Mouse (Mus musculus) macrophage (primary cell): ENCODE measurements around the gene Pard3b. TPM values are rescaled to one million over a fixed set of nuclear protein-coding genes. Genes with fewer than 3 reads are reported as not detected.
"Not testable (repeated sequence)": the region's sequence is repeated elsewhere in the genome, so short reads cannot be mapped to it uniquely, and the experiment has no call there.

Source experiments
- H3K27ac ChIP-seq: fragments of 350-480 bp; formaldehyde crosslinking; 2 replicates; pipeline ENCODE4 v1.9.0; 2021
- H3K36me3 ChIP-seq: fragments of 350-480 bp; formaldehyde crosslinking; 2 replicates; pipeline ENCODE4 v1.9.0; 2021; ENCODE audit errors: inconsistent target
- H3K4me3 ChIP-seq: fragments of 350-480 bp; formaldehyde crosslinking; 2 replicates; pipeline ENCODE4 v1.9.0; 2021; ENCODE audit errors: inconsistent target
- H3K79me2 ChIP-seq: fragments of 350-480 bp; formaldehyde crosslinking; 2 replicates; pipeline ENCODE4 v1.9.0; 2021; ENCODE audit errors: inconsistent target
- WGBS: methylation state at CpG from one replicate; pipeline ENCODE4 v1.1.7; 2026; ENCODE audit warnings: inconsistent platforms; ENCODE audit not compliant: missing documents; 5-methylcytosine and 5-hydroxymethylcytosine counted together
- polyA plus RNA-seq: library from polyadenylated mRNA; stranded (reverse); fragments of 250-400 nt; gene quantifications from 3 replicates; pipeline ENCODE4 v1.2.4, GENCODE M21; 2018; ENCODE audit warnings: inconsistent platforms

Gene Pard3b
- polyA plus RNA-seq, 1 experiment from 2014 or later: 0.11 TPM

DNA sequence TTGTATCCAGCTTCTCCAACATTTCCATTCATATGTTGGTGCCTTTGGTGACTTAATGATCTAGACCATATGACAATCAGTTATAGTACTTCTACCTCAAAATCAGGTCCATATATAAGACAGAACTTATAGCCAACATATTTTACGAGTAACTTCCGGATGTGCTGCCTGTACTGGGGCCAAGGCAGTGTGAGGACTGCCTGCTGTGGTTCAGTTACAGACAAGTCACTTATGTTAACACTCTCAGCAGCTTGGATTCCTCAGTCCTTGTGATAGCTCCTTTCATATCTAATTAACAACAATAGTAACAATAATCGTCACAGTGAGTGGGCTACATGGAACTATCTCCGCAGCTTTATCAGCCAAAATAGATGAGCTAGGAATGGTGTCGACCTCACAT lies 959.9 kb downstream of the Pard3b start:
- Histone ChIP-seq H3K27ac (no peak overlapping the region), H3K4me3 (no peak overlapping the region), H3K36me3 (no peaks in the 10 kb centered on the region), H3K79me2 (no peaks in the 10 kb centered on the region)
- 91% methylated on average over 5 of the region's 5 CpGs for WGBS

DNA sequence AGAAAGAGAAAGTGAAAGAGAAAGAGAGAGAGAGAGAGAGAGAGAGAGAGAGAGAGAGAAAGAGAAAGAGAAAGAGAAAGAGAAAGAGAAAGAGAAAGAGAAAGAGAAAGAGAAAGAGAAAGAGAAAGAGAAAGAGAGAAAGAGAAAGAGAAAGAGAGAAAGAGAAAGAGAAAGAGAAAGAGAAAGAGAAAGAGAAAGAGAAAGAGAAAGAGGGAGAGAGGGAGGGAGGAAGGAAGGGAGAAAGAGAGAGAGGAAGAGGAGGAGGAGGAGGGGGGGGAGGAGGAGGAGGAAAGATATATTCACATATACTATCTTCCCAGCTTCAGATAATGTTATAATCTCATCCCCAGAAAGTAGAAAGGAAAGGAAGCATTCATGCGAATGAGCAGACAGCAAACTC lies 966.0 kb downstream of the Pard3b start:
- H3K36me3 ChIP-seq, H3K4me3 ChIP-seq, H3K79me2 ChIP-seq, H3K27ac ChIP-seq: not testable (repeated sequence)
- 100% methylated on average over 1 of the region's 1 CpGs for WGBS

DNA sequence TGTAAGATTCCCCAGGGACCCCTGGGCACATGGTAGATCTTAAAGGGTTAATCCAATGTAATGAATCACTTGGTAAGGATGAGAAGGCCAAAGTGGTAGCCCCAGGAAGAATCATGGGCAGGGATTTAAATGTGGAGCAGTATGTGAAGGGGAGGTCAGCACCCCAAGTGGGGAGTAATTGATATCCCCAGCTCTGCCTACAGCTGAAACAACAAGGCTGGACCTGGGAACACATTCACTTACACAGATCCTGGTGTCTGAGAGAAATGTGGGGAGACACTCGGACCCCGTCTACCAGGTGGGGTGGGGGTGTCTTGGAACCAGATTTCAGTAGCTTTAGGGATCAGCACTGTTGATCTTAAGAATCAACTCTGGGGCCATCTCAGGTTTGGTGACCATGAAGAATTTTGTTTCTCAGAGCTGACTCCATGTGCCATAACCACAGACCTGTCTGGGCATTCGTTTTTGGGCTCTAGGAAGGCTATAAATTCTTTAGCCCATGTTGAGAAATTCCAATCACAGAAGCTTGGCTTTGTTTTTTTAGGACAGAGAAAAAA lies 979.6 kb downstream of the Pard3b start:
- WGBS: 77% methylated on average over 3 of the region's 3 CpGs
- no peaks in the 10 kb centered on the region for H3K36me3 ChIP-seq

DNA sequence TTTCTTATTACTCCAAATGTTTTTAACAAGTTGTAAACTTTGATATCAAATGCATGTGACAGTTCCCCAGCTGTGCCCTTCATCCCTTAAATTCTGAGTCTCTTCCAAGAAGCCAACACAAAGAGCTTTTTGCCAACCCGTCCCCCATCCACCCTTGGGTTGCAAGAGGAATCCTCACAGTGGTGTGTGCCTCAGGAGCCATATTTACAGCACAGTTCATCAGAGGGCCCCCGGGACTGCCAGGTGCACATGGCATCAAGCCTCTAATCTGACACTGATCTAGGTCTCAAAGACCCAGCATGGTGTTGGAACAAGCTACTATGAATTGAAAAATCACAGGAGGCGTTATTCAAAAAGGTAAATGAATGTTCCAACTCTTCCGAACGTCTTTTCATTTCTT lies 980.8 kb downstream of the Pard3b start:
- Histone ChIP-seq H3K79me2 (no peaks in the 10 kb centered on the region), H3K36me3 (no peaks in the 10 kb centered on the region), H3K27ac (no peak overlapping the region), H3K4me3 (no peak overlapping the region)
- 98% methylated on average over 5 of the region's 5 CpGs for WGBS

More for the DNA sequence above, 979.6 kb downstream of the Pard3b start:
- H3K4me3 ChIP-seq: no peak overlapping the region
- H3K27ac ChIP-seq: no peak overlapping the region
- H3K79me2 ChIP-seq: no peaks in the 10 kb centered on the region

DNA sequence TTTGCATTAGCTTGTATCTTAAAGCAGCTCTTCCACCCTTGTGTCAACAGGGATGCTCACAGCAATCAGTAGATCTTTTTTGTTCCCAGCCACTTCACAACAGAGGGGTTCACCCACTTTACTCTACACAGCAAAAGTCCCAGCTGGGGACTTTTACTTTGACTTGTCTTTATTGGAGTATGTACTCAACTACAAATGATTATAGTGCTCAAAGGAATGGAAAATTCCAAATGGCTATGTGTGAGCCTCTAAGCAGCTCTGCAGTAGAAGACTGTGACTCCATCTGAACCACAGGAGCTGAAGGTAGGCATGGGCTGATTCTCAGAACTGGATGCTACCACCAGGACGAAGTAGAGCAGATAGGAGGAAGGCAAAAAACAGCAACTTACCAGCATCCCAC lies 983.8 kb downstream of the Pard3b start:
- H3K27ac ChIP-seq: no peak overlapping the region
- no peak overlapping the region for H3K4me3 ChIP-seq
- 91% methylated on average over 1 of the region's 1 CpGs for WGBS
- H3K79me2 ChIP-seq: no peaks in the 10 kb centered on the region
- H3K36me3 ChIP-seq: no peaks in the 10 kb centered on the region

DNA sequence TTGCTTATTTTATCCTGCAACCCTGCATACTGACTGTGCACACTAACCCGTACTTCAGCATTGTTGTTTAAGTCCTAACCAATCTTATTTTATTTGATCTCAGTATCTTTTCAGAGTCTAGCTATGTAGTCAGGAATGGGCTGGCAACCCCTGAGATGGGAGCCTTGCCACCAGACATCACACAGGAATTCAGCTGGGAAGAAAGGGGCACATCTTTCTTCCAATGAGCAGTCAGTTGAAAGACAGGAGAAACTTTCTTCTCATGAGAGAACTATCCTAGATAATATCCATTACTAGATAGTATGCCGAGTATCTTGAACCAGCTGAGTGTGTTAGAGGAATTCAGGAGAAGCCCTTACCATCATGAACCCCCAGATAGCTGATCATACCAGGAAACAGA lies 985.5 kb downstream of the Pard3b start:
- Histone ChIP-seq H3K27ac (no peak overlapping the region), H3K4me3 (no peak overlapping the region), H3K79me2 (no peaks in the 10 kb centered on the region), H3K36me3 (no peaks in the 10 kb centered on the region)
- WGBS: 93% methylated on average over 2 of the region's 2 CpGs

DNA sequence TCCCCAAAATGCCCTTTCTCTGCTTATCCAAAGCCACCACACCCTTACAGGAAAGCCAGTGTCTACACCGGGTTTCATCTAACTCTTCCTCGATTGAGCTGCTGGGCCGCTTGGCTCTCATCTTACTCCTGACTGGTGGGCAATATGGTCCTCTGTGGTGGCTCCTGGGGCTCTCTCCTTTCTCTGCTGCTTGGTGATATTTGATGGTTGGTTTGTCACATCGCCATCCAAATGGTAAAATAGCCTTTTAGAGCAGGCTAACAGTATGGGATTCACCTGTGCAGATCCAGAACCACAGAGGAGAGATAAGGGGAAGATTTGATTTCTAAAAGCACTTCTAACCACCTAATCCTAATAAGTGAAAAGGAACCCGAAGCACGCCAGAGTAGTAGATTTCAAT lies 986.2 kb downstream of the Pard3b start:
- H3K79me2 ChIP-seq: no peaks in the 10 kb centered on the region
- WGBS: 92% methylated on average over 6 of the region's 6 CpGs
- no peaks in the 10 kb centered on the region for H3K36me3 ChIP-seq
- no peak overlapping the region for H3K4me3 ChIP-seq
- H3K27ac ChIP-seq: no peak overlapping the region

DNA sequence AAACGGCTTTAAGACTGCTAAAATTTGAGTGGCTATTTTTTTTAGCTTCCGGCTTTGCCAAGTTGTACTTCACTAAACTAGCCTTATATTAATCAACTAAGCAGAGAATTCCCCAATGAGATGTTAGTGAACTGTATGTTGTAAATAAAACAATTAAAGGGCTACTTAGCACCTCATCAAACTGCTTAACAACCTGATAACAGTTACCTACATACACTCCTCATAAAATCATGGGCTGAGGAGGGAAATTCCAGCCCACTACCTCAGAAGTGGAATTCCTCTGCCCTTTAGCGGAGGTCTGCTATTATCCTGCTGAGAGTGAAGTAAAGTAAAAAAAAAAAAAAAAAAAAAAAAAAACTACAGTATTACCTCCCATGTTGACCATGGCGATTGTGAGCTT lies 986.7 kb downstream of the Pard3b start:
- no peaks in the 10 kb centered on the region for H3K79me2 ChIP-seq
- no peaks in the 10 kb centered on the region for H3K36me3 ChIP-seq
- no peak overlapping the region for H3K27ac ChIP-seq
- H3K4me3 ChIP-seq: no peak overlapping the region
- 94% methylated on average over 4 of the region's 4 CpGs for WGBS

DNA sequence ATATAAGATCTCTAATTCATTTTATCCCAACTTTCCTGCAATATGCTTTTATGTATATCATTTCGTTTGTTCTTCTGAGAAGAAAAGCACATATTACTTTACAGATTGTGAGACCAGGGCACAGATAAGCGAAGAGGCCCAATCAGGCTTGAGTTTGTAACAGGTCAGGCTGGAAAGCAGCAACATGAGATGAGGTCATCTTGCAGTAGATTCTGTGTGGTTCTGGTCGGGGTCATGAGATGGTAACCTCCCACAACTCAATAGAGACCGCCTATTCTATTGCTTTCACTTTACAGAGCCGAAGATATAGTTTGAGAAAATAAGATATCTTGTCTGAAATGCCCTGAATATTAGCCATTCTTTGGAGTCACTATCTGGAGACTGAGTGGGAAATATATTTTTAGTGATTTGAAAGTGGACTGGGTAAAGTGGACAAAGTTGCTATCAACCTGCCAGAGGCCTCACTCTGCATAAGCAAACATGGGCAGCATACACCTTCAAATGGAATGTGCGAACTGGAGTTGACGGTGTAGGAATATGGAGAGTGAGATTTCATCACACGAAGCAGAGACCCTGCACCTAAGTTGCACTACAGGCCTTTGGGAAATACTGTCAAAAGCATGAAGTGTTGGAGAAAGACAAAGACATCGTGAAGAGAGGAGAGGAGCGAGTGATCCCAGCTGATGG lies 987.3 kb downstream of the Pard3b start:
- no peak overlapping the region for H3K4me3 ChIP-seq
- no peak overlapping the region for H3K27ac ChIP-seq
- no peaks in the 10 kb centered on the region for H3K79me2 ChIP-seq
- WGBS: 96% methylated on average over 10 of the region's 10 CpGs
- no peaks in the 10 kb centered on the region for H3K36me3 ChIP-seq

DNA sequence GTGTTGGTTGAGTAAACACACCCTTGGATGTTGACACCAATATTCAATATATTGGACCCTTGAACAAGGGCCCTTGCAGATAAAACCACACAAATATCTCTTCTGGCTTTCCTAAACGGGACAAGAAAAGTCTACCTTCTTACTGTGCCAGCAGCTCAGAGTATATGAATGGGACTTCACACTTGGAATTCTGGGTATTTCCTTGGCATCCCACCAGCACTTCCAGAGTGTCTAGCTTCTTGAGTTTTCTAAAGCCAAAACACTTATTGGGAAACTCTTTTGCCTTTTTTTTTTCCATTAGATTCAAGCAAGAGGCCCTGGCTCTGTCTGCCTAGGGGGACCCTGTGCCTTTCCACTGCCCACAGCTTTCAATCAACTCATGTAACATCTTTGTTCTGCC lies 991.3 kb downstream of the Pard3b start:
- no peaks in the 10 kb centered on the region for H3K79me2 ChIP-seq

DNA sequence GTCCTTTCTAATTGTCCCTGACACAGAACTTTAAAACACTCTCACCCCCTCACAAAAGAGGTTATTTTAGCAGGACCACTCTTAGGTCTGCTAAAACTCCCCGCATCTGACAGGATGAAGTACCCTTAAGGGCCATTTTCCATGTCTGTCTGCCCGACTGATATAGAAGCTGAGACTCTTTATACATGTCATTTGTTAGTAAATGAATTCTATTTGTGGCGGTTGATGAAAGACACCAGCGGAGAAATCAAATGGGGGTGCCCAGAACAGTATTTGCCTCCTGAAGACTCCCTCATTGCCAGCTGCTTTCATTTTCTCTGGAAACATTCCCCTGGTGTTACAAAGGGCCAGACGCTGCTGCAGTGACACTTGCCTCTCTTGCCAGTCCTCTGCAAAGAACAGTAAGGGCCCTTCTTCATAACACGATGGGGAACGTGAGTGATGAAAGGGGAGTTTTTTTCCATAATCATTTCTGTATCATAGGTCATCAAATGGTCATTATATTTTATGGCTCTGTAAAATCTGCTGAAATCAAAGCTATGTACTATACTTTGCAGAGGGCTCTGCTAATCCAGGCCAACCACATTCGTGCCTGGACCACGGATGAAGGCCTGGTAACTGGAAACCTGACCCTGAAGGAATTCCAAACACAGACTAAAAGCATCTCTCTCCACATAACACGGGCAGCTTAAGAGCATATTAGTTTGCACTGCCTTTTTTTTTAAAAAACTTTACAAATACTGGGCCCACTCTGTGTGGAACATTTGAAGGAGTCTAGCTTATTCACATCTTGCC lies 993.1 kb downstream of the Pard3b start:
- no peaks in the 10 kb centered on the region for H3K79me2 ChIP-seq
- 90% methylated on average over 9 of the region's 10 CpGs for WGBS
- no peaks in the 10 kb centered on the region for H3K36me3 ChIP-seq
- H3K4me3 ChIP-seq: no peak overlapping the region
- no peak overlapping the region for H3K27ac ChIP-seq

More for the DNA sequence above, 991.3 kb downstream of the Pard3b start:
- Histone ChIP-seq H3K27ac (no peak overlapping the region), H3K36me3 (no peaks in the 10 kb centered on the region), H3K4me3 (no peak overlapping the region)
- WGBS: 82% methylated on average over 1 of the region's 1 CpGs

DNA sequence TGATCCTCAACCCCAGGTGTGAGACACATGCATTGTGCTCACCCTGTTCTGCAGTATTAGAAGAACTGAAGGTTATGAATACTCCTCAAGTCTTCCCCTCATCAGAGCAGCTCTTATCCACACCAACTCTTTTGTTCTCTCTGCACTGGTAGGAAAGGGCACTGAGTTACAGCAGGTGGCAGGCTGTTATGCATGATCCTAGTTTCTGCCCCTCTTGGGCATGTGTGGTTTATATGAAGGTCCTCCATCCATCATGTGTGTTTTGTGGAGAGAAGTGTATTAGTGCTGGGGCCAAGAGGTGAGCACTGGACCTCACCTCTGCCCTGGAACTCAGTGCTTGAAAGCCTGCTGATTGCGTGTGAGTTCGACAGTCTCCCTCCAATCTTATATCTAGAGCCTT lies 994.3 kb downstream of the Pard3b start:
- Histone ChIP-seq H3K4me3 (no peak overlapping the region), H3K36me3 (no peaks in the 10 kb centered on the region), H3K79me2 (no peaks in the 10 kb centered on the region), H3K27ac (no peak overlapping the region)
- 96% methylated on average over 2 of the region's 2 CpGs for WGBS

DNA sequence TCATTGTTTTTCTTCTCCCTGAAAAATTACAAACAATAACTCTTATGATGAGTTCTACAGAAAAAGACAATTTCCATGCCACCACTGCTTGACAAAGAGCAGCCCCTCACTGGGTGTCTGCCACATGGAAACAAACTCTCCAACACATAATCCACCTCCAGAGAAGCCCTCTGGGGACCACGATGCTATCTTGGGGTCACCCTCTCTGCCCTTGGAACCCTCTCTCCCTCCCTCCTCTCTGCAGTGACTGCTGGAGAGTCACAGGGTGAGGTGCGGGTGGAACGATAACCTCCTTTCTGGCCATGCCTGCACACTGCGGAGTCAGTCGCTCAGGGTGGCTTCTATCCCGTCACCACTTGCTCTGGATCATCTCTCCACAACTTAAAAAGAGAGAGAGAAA lies 996.6 kb downstream of the Pard3b start:
- Histone ChIP-seq H3K4me3 (no peak overlapping the region), H3K36me3 (no peaks in the 10 kb centered on the region), H3K79me2 (no peaks in the 10 kb centered on the region), H3K27ac (no peak overlapping the region)
- 82% methylated on average over 6 of the region's 6 CpGs for WGBS

DNA sequence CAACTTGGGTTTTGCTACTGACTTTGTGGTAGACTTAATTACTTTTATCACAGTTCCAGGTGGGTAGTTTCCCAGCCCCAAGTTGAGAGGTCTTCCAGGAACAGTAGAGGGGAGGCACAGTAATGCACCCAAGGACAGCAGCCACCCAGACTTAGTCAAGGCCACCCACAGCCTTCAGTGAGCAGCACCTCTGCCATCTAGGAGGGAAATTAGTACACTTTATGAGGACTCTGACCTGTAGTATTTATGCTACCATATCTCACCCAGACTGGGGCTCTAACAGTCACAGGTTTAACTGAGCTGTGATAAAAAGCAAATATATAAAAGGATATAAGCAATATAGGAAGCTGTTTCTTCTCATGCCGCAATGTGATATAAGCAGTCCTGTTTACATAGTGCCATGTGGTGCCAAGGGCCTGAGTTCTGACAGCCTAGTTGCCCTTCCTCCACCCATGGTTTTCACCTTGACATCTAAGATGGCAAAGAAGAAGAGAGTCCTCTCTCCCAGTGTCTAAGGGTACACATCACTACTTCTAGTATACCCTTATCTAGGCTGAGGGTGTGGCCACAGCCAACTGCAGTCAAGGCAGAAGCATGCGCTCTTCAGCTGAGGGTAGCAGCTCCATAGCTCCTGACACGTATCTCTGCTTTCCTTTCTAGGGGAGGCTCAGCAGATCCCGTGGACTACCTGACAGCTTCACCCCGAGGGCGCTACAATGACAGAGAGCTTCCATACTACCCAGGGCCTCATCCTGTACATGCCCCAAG lies 998.5 kb downstream of the Pard3b start:
- Histone ChIP-seq H3K36me3 (no peaks in the 10 kb centered on the region), H3K79me2 (no peaks in the 10 kb centered on the region), H3K4me3 (no peak overlapping the region), H3K27ac (no peak overlapping the region)
- 89% methylated on average over 6 of the region's 6 CpGs for WGBS

DNA sequence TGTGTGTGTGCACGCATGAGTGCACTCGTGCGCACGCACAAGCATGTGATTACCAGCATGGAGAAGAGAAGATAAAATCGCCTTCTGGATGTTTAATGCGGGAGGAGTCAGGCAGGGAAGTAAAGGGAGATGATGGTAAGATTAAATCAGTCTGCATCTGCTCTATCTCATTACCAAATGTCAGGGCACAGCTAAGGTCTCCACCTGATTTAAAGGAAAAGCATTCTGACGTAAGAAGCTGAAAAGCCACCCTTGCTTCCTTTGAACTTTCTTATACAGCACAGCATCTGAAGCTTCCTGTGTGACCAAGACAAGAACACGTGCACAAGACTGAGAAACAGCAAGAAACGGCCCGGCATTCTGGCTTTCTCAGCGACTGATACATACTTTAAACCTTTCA lies 1000.4 kb downstream of the Pard3b start:
- Histone ChIP-seq H3K79me2 (no peaks in the 10 kb centered on the region), H3K36me3 (no peaks in the 10 kb centered on the region), H3K27ac (no peak overlapping the region), H3K4me3 (no peak overlapping the region)
- WGBS: 92% methylated on average over 11 of the region's 11 CpGs
